Mouse (Mus musculus) right cerebral cortex, postnatal 4 days (tissue): ENCODE data around the gene Piezo1.

ENCODE experiments used
- DNase-seq: peaks from one replicate; pipeline ENCODE4 v3.0.0-alpha.2; 2022

Gene Piezo1

GRCm38 (mm10) chr8:122484831-122485230, 66.3 kb downstream of the Piezo1 start:
- no peak for DNase-seq

- no peak for DNase-seq
Observed at GRCm38 (mm10) chr8:122483877-122484276, 67.3 kb downstream of the Piezo1 start.

DNA sequence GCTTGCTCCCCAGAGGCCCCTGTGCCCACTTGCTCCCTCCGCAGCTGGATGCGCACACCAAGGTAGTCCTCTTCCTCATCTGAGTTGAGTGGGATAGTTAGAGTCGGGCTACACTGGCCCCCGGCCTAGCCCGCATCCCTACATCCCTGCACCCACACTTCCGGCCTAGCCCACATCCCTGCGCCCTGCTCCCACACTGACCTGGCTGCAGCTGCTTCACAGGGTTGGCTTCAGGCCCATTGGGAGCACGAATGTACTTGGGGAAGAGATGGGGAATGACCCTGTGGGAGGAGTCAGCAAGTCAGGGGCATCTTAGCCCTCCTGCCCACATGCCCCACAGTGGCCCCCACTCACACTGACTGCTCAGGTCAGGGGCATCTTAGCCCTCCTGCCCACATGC, 68.7 kb downstream of the Piezo1 start:
- DNase-seq = no peak

DNA sequence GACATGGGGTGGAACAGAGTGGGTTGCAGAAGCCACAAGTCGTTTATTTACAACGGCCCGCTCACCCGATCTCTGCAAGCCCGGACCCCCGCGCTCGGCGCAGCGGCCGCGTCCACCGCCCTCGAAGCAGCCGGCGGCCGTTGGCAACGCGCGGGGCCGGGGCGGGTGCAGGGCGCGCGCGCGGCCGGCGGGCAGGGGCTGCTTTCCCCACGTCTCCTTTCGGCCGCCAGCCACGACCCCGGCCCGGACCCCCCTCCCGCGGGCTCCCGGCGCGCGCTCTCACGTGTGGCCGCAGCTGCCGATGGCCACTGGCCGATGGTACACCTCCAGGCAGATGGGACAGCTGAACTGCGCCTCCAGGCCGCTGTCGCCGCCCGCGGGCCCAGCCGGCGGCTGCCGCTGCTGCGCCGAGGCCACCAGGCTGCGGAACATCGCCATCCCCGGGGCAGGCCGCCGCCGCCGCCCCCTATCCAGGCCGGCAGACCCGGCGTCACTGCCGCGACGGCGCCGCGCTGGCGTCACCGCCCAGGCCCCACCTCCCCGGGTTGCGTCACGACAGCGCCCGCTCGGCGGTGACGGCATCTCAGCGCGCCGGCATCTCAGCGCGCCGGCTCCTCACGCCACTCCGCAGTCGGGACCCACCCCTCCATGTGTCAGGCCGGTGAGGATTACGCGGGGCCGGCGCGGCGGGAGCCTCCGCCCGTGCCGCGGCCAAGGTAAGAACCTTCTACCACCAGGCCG, 75.4 kb downstream of the Piezo1 start, which contains the start of the genes Rnf166 and Ctu2:
TSS of gene Rnf166 (minus strand) at position 485 of the 741 bp plus-strand sequence.
TSS of gene Ctu2 (plus strand) at position 564 of the 741 bp plus-strand sequence.
- peak; percentile 96 for DNase-seq

- no peak for DNase-seq
Observed at GRCm38 (mm10) chr8:122474951-122475560, 76.1 kb downstream of the Piezo1 start.

GRCm38 (mm10) chr8:122473911-122474421, 77.2 kb downstream of the Piezo1 start:
- no peak for DNase-seq

DNA sequence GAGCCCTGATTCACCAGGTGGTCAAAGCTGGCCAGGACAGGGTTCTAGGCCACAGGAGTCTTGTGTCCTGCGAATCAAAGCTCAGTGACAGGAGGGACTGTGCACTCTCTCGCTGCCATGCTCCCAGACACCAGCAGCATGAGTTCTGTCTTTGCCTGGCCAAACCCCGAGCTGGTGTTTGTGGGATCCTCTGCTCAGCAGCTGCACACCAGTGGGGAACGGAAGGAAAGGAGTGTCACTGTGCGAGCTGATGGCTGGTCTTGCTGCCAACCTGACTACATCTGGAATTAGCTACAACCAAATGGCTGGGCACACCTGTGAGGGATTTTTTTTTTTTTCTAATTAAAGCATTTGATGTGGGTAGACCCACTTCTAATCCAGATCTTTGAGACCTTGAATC, 80.4 kb downstream of the Piezo1 start:
- DNase-seq = no peak

DNA sequence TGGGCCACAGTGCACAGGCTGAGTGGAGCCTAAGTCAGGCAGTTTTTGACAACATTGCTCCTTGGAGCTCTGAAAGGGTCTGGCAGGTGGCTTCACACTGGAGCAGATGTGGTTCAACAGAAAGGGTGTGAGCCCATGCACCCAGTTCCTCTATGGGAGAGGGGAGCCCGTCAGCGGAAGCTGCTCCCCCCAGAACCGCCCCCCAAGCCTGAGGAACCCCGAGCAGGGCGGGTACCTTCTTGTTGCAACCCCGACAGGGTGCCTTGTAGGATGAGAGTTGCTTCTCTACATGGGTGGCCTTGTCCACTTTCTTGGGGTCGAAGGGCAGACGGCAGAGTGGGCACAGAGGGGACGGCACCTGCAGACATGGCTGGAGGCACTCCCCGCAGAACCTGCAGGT, 81.2 kb downstream of the Piezo1 start:
- no peak for DNase-seq

GRCm38 (mm10) chr8:122469407-122469806, 81.7 kb downstream of the Piezo1 start:
- no peak for DNase-seq

DNA sequence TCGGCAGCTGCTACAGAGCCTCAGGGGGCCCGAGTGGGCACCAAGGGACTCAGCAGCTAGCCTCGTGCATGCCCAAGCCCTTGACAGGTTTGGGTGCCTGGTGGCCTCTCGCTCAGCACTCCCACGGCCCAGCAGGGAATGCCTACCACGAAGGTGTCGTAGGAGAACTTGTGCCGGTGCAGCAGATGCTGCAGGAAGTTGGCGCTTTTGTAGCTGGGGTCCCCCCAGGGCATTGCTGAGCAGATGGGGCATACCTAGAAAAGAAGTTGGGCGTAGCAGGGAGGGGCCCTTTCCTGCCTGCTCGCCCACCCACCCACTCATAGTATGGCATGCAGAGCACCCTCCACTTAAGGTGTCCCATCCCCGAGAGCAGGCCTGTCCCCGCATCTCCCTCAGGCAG, 83.3 kb downstream of the Piezo1 start:
- DNase-seq = no peak

DNA sequence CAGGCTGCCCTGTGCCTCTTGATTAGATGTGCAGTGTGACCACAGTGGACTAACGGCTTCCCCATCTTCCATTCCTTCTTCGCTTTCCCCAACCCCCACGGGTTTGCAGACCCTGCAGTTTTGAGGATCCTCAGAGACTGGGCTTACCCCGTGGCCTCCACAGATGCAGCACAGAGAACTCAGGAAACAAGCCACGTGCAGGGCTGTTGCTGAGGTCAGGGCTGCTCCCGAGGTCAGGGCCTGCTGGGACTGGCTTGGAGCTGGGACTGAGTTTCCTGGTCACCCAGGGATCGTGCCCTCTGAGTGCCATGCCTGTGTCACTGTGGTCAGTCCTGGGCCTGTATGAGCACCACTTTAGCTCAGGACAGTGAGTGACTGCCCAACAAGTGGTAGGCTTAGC, 86.1 kb downstream of the Piezo1 start:
- DNase-seq = no peak

- DNase-seq = no peak
Observed at GRCm38 (mm10) chr8:122463651-122464640, 87.2 kb downstream of the Piezo1 start.

DNA sequence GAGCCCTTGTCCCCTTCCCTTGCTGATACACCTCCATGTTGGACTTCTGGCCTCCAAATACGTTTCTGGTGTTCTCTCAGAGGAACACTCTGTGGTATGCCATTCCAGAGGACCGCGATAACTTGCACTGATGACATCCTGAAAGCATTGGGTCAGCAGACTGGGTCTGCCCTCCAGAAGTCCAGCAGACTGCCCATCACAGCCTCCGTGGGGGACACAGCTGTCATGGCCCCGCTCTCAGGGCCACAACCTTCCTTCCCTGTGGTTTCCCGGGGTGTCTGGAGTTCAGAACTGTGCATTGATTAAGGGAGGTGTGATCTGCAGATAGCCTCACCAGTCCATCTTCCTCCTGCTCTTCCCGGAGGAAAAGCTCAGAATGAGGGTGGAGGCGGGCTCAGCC, 88.6 kb downstream of the Piezo1 start:
- no peak for DNase-seq

DNA sequence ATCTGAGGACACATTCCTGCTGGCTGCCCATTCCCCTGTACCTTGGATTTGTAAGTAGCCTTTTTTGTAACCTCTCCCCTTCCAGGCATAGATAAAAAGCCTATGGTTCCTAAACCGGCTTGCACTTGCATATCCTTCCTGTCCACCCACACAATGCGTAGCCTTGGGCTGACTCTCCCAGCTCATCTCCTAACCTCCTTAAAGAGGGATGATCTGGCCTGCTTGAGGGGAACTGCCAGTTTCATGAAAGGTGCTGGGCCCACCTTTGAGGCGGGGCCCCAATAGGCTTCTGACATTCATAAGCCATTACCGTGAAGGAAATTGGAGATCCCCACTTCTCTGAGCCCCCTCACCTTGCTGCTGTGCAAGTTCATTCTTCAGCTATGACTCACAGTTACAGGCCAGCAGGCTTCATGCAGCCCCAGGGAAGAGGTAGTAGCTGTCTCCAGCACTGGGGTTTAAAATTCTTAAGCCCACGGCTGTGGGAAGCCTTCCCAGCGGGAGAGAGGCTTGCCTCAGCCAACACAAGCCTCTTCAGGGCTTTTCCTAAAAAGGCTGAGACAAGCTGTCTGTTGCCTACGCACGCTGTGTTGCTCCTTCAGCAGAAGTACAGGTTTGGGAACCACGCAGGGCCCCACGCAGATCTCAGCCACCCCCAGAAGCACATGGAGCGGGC, 89.5 kb downstream of the Piezo1 start:
- DNase-seq = no peak

DNA sequence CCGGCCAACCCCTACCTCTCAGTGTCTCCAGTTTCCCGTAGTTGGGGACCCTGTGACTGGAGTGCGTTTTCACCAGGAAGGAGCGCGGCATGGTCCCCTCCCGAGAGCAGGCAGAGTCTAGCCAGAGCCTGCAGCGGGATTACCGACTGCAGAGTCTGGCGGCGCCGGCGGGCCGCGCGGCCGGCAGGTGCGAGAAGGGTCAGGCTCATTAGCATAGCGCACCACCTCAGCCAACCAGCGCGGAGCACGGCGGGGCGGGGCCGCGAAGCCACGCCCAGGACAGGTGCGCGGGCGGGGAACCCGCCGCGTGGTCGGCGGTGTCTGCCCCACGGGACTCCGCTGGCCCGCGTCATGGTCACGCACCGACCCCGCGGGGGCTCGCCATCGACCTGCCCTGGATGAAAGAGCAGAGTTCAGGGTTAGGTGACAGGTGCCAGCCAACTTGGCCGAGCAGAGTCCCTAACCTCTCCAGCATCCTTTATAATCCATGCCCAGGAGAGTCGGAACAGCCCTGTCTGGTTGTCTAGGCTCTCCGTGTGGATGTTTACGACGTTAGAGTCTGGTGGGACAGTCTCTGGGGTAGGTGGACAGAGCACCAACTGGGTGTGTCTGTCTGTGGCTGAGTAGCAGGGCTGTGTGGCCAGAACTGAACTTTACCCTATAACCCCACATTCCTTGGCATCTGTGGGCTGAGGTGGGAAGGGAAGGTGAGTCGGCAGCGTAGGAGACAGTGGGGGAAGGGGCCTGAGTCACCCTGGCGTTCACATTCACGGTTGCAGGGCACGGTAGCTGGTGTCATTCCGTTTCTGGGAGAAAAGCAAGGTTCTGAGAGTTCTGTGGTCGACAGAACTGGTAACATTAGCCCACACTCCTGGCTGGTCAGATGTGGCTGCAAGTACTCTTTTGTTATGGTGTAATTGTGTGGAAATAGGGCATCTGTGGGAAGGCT, 90.3 kb downstream of the Piezo1 start, which contains the start of gene Snai3:
TSS of gene Snai3 (minus strand) at position 210 of the 949 bp plus-strand sequence.
- no peak for DNase-seq

DNA sequence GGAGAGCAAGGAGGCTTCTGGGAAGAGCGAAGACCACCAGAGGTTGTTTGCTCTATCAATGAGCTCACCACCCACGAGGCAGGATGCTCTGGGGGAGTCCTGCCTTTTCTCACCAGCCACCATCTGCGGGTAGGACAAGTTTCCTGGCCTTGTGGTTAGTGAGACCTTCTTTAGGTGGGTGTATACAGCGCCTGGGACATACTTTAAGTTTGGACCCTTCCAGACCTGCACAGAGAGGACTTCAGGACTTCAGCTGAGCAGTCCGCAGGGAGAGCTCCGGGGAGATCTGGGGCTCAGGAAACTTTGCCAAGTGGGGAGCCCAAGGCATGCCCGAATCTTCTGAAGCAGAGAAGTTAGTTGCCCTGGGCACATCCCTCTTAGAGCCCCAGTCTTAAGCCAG, 91.1 kb downstream of the Piezo1 start:
- DNase-seq = no peak

DNA sequence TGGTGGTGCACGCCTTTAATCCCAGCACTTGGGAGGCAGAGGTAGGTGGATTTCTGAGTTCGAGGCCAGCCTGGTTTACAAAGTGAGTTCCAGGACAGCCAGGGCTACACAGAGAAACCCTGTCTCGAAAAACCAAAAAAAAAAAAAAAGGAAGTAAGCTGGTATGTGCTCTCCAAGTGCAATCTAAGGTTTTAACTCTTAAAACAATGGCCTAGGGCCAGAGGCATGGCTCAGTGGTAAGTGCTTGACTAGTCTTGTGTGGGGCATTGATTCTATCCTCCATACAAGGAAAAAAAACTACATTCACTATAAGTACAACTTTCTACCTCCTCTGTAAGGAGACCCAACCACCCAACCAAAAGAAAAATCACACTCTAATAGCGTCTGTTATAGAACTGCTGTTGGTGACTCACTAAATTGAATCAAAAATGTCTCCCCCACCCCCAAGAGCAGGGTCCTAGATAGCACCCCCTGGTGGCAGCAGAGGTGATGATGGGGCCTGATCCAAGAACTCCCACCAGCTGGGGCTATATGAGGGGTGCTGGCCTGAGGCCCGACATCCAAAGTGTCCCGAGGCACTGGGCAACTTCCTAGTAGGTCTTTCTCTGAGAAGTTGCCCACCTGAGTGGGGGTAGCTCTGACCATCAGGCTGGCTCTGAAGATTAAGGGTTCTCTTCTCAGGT, 91.8 kb downstream of the Piezo1 start:
- DNase-seq = peak; percentile 40

GRCm38 (mm10) chr8:122457171-122457570, 94.0 kb downstream of the Piezo1 start:
- DNase-seq = no peak

DNA sequence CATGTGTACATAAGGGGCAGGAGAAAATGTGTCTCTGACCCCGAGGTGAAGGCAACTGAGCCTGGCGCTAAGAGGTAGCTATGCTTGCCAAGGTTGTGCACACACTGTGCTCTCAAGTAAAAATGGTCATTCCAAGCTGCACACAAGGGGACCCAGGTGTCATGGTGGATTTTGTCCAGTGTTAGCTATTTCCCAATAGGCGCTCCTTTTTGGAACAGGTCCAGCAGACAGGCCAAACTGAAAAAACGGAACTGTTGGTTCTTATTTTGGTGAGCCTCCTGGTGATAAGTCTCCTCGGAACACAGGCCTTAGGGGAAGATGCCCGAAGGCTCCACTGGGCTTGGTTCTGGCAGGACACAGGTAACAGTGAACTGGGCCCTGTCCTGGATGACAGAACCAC, 96.7 kb downstream of the Piezo1 start:
- no peak for DNase-seq

DNA sequence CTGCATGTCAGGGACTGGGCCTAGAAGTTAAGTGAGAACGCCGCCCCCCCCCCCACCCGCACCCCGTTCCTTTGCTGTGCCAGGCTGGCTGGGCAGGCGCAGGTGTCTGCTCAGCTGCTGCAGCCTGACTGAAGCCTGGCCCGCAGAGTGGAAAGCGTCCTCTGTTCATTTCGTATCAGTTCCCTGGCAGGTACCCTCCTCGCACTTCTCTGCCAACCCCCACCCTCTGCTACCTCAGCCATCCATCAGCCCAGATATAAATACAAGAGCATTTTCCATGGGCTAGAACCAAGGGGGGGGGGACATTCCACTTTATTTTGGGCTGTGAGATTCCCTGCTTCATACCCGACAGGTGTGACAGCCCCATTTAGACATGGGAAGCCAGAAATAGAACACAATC, 99.0 kb downstream of the Piezo1 start:
- DNase-seq = no peak
